Mouse (Mus musculus): ENCODE measurements at regions not wholly inside any gene's neighbourhood (a gene's known extent, or its start where the extent isn't known, plus 50 kb on each side); places are given as distances from the start of the nearest gene placed in this dataset.

DNA sequence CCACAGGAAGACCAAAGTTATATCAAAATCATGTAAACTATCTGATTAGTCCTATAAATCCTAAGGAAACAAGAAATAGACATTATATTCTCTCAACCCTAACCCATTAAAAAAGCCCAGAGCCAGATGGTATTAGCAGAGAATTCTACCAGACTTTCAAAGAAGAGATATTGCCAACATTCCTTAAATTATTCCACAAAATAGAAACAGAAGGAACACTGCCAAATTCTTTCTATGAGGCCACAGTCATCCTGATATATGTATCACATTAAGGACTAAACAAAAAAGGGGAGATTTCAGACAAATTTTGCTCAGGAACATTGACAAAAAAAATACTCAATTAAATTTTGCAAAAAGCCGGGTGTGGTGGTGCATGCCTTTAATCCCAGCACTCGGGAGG is 1669.5 kb downstream of the Efnb2 start:
- DNase-seq = no peak

DNA sequence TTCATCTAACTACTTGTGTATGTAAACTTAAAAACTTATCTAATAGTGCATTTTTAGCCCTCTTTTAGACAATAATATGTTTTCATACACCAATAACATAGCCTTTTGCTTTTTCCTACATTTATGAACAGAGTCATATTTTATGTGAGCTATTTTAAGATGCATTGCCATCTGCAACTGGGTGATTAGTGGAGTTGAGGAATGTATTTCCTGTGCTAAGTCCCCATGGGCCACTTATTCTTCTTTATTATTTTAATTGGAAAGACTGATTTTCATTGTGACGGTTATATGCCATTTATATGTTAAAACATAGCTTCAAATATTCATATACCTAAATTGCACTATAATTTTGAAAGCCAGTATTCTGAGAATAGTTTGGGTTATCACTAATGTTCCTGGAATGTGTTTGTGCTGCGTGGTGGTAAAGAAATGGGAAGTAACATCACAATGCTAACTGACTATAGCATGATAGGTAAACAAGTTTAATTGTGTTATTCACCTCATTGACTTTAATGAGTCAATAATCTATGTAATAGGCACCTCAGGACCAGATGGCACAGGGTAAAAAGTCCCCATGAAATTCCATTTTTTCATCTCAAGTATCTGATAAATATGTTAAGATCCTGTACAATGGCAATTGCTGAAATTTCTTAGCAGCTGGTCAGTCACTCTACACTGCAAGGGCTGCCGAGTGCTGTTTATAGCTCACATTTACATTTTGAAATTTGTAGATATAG is 1671.5 kb downstream of the Efnb2 start:
- DNase-seq = no peak

DNA sequence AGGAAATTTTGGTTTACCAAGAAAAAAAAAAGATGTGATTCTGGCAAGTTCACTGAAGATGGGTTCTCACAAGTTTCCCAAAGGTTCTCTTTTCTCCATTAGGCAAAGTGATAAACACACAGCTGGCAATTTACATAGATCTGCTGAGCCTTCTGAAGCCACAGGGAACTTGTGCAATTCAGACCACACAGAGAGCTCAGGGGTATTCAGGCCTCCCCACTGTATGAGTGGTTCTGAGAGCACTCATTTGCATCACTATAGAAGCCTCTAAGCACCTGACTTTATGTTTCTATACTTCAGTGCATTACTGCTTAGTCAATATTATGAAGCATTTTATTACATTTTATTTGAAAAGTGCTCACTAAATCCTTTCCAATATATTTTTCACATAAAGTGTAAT is 1687.1 kb downstream of the Efnb2 start:
- no peak for DNase-seq

DNA sequence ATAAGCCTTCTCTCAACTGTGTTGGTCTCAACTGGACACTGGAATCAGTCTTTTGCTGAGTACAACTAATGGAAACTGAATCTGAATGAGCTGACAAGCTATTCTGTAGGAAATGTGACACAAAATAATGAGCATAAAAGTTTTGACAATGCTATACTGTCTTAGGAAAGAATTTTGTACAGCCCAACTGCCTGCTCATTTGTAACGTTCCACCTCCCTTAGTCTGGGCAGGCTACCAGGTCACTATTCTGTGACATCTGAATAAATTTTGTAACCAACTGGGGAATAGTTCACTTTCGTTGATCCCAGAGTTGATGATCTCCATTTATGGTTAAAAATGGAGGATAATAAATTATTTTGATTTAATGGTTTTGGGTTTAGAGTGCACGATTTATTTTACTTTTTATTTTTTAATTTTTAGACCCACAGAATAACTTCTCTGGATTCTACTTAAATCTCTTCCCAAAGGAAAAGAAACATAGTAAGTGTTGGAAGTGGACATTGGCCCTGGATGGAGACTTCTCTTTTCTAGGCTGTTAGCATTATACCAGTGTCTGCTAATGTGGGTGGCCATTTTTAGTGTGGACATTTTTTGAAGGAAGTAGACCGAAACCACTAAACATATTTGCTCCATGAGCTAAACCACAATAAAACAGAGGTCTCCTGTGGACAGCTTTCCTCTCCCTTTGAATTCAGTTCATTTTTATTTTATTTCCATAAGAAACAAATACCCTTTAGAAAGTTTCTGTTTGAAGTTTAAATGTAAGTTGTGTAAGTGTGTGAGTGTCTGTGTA is 1697.8 kb downstream of the Efnb2 start:
- no peak for DNase-seq

DNA sequence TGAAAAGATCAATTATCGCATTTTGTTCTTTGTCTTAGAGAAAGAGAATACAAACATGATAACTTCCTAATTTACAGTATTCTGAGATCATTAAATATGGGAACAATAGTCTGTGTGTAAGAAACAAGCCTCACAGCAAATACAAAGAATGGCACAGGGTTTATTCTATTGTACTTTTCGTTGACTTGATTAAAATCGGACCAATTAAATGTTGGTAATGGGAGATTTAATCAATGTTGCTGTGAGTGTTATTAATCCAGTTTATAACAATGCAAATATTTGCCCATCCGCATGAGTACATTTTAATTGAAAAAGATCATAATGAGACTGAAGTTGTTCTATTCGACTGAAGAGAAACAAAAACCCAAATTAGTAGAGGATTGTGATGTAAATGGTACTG is 1703.0 kb downstream of the Efnb2 start:
- no peak for DNase-seq

DNA sequence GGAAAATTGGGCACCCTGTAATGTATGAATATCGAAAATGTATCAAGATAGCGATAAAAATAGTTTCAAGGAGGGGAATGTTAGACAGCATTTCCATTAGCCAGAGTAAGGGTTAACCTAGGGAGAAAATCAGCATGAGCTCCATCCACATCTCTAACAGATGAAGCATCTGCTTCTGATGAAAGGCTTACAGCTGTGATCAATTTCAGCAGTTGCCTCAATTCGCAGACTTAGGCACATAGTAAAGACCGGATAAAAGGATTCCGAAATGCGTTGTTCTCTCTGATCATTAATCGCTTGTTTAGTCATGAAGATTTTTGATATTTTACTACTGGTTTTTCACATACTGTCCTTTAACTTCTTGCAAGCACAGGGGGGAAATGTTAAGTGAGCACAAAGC is 1706.8 kb downstream of the Efnb2 start:
- DNase-seq = no peak

DNA sequence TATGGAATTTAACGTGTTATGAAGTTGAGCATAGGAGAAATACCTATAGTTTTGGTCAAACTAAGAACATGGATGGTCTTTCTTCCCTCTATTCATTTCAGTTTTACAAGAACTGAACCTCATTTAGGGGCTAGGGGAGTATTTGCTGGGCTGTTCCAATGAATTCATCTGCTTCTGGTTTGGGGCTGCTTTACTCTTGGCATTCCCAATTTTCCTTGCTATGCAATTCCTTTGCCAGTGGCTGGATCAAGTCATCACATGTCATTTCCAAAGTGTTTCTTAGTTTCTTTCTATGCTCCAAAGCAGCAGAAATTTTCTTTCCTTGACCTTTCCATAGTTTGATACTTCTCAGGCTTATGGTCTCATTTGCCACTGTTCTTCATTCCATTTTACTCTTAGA is 1738.6 kb downstream of the Efnb2 start:
- no peak for DNase-seq

DNA sequence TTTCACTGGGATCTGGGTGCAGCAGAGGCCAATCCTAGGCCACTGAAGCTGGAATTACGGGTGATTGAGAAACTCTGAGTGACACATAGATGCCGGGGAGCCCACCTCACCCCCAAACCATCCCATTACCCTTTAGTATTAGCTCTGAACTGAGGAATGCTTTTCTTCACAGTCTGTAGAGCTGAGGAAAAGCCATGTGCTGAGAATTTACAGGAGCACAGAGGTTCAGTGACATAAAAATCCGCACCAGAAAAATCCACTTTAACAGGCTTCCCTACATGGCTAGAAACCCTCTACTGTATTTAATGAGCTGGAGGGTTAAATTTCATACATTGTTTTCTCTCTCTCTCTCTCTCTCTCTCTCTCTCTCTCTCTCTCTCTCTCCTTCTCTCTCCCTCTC is 1753.4 kb downstream of the Efnb2 start:
- DNase-seq = no peak

DNA sequence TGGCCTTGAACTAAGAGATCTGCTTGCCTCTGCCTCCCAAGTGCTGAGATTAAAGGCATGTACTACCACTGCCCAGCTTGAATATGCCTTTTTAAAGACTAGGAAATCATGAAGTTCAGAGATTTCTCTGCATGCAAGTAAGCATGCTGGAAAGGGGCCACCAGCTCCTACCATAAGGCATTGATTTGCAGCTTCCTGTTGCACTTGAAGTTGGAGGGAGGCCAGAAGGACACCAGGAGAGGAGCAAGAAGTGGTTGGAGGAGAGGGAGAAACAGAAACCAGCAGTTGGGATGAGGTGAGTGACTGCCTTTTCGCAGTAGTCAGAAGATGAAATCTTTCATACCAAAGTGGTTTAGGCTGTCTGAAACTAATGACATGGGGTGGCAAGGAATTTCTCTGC is 1769.6 kb downstream of the Efnb2 start:
- no peak for DNase-seq

DNA sequence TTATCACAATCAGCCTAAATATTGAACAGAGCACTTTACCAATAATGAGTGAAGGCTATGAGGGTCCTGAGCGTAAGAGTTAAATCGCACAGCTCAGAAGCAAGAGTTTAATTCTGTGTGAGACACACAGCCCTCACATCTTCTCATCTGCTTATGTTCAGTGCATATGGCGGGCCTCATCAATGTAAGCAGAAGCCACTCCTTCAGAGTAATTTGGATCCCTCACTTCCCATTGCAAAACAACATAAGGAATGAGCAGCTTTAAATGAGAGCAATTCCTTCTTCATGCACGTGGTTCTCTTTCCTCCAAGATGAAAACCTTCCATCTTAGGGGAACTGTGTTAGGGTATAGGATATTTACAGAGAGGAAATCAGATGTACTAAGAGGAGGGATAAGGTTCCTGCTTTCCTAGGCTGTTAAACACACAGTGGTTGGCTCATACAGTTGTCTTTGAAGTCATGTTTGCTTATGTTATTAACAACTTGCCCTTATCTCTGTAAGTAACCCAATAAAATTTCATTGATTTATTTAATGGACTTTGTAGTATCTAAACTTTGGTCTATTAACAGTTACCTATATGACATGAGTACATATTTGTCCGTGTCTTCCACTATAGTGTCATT is 1774.2 kb downstream of the Efnb2 start:
- no peak for DNase-seq

DNA sequence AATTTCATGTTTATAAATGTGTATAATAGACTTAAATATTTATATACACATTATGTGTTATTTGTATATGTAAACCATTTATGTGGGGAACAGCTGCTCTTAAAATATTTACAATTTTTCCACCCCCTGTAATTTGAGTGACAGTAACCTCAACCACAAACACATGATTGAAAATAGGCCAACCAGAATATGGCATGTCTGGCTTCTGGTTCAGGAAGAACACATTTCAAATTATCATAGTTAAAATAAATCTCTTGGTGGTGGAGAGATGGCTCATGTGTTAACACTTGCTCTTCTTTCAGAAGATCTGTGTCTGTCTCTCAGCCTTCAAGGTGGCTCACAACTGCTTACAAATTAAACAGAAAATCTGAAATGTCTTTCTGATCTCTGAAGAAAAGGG is 1776.2 kb downstream of the Efnb2 start:
- DNase-seq = no peak

DNA sequence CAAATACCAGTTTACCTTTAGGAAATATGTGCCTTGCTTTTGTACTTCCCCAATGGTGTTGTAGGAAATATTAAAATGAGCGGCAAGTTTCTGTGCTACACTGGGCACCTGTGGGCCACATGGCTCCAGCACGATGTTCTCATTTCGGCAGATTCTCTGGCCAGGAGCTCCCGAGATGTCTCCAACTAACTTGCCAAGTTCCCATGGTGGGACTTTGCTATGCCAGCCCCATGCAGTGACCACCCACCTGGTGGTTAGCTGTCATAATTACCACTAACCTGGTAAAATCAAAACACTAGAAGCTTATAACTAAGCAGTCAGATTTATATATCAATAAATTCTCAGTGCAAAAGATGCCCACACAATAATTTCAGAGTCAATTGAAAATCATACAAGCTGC is 1777.5 kb upstream of the Slc10a2 start:
- DNase-seq = no peak
